Mouse (Mus musculus) MEL (cell line): ENCODE measurements around the gene Kdm5b. TPM values are rescaled to one million over a fixed set of nuclear protein-coding genes. Genes with fewer than 3 reads are reported as not detected.
A peak's percentile ranks its signal among the peaks of the same experiment; 100 is the strongest.

Experiments used
- DNase-seq: peaks from one replicate; pipeline ENCODE4 v3.0.0; 2011; ENCODE audit warnings: low read depth, low spot score
- H3K27ac ChIP-seq: 2 replicates; pipeline ENCODE4 v1.5.1; 2012; ENCODE audit warnings: low read depth, mild to moderate bottlenecking, control low read depth, low read length, moderate library complexity; ENCODE audit not compliant: control insufficient read depth
- H3K27me3 ChIP-seq, 2 experiments: fragments of 150-350 bp in 1 of 2; sonication (generic) in 1 of 2; 2 replicates each; pipeline ENCODE4 v1.6.1; 2012; ENCODE audit warnings: low read length in 2 of 2, mild to moderate bottlenecking in 2 of 2, improper control_type of control experiment in 1 of 2, moderate library complexity in 1 of 2; ENCODE audit not compliant: insufficient read depth in 2 of 2, control insufficient read depth in 1 of 2
- H3K36me3 ChIP-seq, 2 experiments: 2 replicates each; pipeline ENCODE4 v1.6.1; 2012 to 2014; ENCODE audit warnings: low read length in 2 of 2, improper control_type of control experiment in 1 of 2, inconsistent platforms in 1 of 2, mild to moderate bottlenecking in 1 of 2; ENCODE audit not compliant: insufficient read depth in 2 of 2, control insufficient read depth in 1 of 2
- H3K4me1 ChIP-seq, 2 experiments: fragments of 150-350 bp in 1 of 2; sonication (generic) in 1 of 2; 2 replicates each; pipeline ENCODE4 v1.6.1; 2012; ENCODE audit warnings: low read length in 2 of 2, improper control_type of control experiment in 1 of 2, mild to moderate bottlenecking in 1 of 2; ENCODE audit not compliant: insufficient read depth in 2 of 2, control insufficient read depth in 1 of 2
- H3K4me3 ChIP-seq, 2 experiments: fragments of 150-350 bp in 1 of 2; sonication (generic) in 1 of 2; 2 replicates each; pipeline ENCODE4 v1.5.1; 2012; ENCODE audit warnings: low read depth in 2 of 2, low read length in 2 of 2, mild to moderate bottlenecking in 2 of 2, moderate library complexity in 2 of 2, control low read depth in 1 of 2, improper control_type of control experiment in 1 of 2; ENCODE audit not compliant: control insufficient read depth in 1 of 2, insufficient read depth in 1 of 2
- H3K79me2 ChIP-seq: 2 replicates; pipeline ENCODE4 v1.6.1; 2012; ENCODE audit warnings: mild to moderate bottlenecking, low read length, moderate library complexity; ENCODE audit not compliant: control insufficient read depth, poor library complexity, insufficient read depth
- H3K9ac ChIP-seq: 2 replicates; pipeline ENCODE4 v1.6.1; 2012; ENCODE audit warnings: low read depth, mild to moderate bottlenecking, control low read depth, low read length, moderate library complexity; ENCODE audit not compliant: control insufficient read depth, poor library complexity, severe bottlenecking
- H3K9me3 ChIP-seq: fragments of 150-350 bp; sonication (generic); replicated peaks from 2 replicates; pipeline ENCODE4 v1.6.1; 2012; ENCODE audit warnings: mild to moderate bottlenecking, low read length, improper control_type of control experiment, moderate library complexity; ENCODE audit not compliant: insufficient read depth
- BHLHE40 ChIP-seq: IDR thresholded peaks from 2 replicates; pipeline ENCODE4 v1.6.1; 2012; ENCODE audit warnings: low read depth, mild to moderate bottlenecking, inconsistent platforms, low read length, improper control_type of control experiment, borderline replicate concordance
- CHD2 ChIP-seq: IDR thresholded peaks from 2 replicates; pipeline ENCODE4 v1.6.1; 2011; ENCODE audit warnings: low read length, improper control_type of control experiment
- CTCF ChIP-seq, 3 experiments: IDR thresholded peaks in 2 of 3; conservative IDR thresholded peaks in 1 of 3; 2 replicates each; pipeline ENCODE4 v1.5.1; 2011 to 2012; ENCODE audit warnings: low read length in 3 of 3, low read depth in 2 of 3, mild to moderate bottlenecking in 2 of 3, improper control_type of control experiment in 1 of 3, inconsistent platforms in 1 of 3, mixed read lengths in 1 of 3, moderate library complexity in 1 of 3; ENCODE audit not compliant: control insufficient read depth in 1 of 3, insufficient read depth in 1 of 3, poor library complexity in 1 of 3, severe bottlenecking in 1 of 3
- E2F4 ChIP-seq: IDR thresholded peaks from 2 replicates; pipeline ENCODE4 v1.6.1; 2011; ENCODE audit warnings: low read depth, low read length, improper control_type of control experiment, borderline replicate concordance
- ELF1 ChIP-seq: IDR thresholded peaks from 2 replicates; pipeline ENCODE4 v1.6.1; 2014; ENCODE audit warnings: low read depth, mild to moderate bottlenecking, inconsistent platforms, low read length, improper control_type of control experiment, moderate library complexity
- EP300 ChIP-seq, 2 experiments: IDR thresholded peaks; 2 replicates each; pipeline ENCODE4 v1.6.1; 2011; ENCODE audit warnings: improper control_type of control experiment in 2 of 2, low read length in 2 of 2, low read depth in 1 of 2, mild to moderate bottlenecking in 1 of 2
- GABPA ChIP-seq: IDR thresholded peaks from 2 replicates; pipeline ENCODE4 v1.6.1; 2012; ENCODE audit warnings: low read depth, mild to moderate bottlenecking, inconsistent platforms, low read length, improper control_type of control experiment, moderate library complexity
- HCFC1 ChIP-seq: IDR thresholded peaks from 2 replicates; pipeline ENCODE4 v1.6.1; 2012; ENCODE audit warnings: low read depth, mild to moderate bottlenecking, inconsistent platforms, low read length, improper control_type of control experiment, moderate library complexity
- JUND ChIP-seq: IDR thresholded peaks from 2 replicates; pipeline ENCODE4 v1.6.1; 2011; ENCODE audit warnings: low read depth, mild to moderate bottlenecking, improper control_type of control experiment, low read length
- KAT2A ChIP-seq: conservative IDR thresholded peaks from 2 replicates; pipeline ENCODE4 v1.6.1; 2012; ENCODE audit warnings: low read depth, low read length, improper control_type of control experiment, inconsistent platforms
- MAFK ChIP-seq: IDR thresholded peaks from 2 replicates; pipeline ENCODE4 v1.6.1; 2011; ENCODE audit warnings: low read depth, mild to moderate bottlenecking, low read length, improper control_type of control experiment, borderline replicate concordance
- MAX ChIP-seq: IDR thresholded peaks from 2 replicates; pipeline ENCODE4 v1.6.1; 2011; ENCODE audit warnings: low read length, improper control_type of control experiment
- MAZ ChIP-seq: IDR thresholded peaks from 2 replicates; pipeline ENCODE4 v1.6.1; 2012; ENCODE audit warnings: low read depth, mild to moderate bottlenecking, inconsistent platforms, low read length, improper control_type of control experiment
- MEF2A ChIP-seq: IDR thresholded peaks from 2 replicates; pipeline ENCODE4 v1.6.1; 2014; ENCODE audit warnings: low read depth, mild to moderate bottlenecking, inconsistent platforms, low read length, improper control_type of control experiment; ENCODE audit not compliant: poor library complexity, insufficient replicate concordance, severe bottlenecking; ENCODE audit errors: extremely low read depth
- MYB ChIP-seq: IDR thresholded peaks from 2 replicates; pipeline ENCODE4 v1.6.1; 2011; ENCODE audit warnings: mild to moderate bottlenecking, low read depth, low read length, improper control_type of control experiment
- NELFE ChIP-seq: IDR thresholded peaks from 2 replicates; pipeline ENCODE4 v1.6.1; 2011; ENCODE audit warnings: low read depth, low read length, improper control_type of control experiment
- NRF1 ChIP-seq: IDR thresholded peaks from 2 replicates; pipeline ENCODE4 v1.6.1; 2014; ENCODE audit warnings: low read depth, mild to moderate bottlenecking, inconsistent platforms, low read length, improper control_type of control experiment, moderate library complexity; ENCODE audit not compliant: poor library complexity, insufficient read depth, severe bottlenecking
- POLR2A ChIP-seq, 2 experiments: IDR thresholded peaks; 2 replicates each; pipeline ENCODE4 v1.6.1; 2011 to 2012; ENCODE audit warnings: low read length in 2 of 2, mild to moderate bottlenecking in 2 of 2, control low read depth in 1 of 2, improper control_type of control experiment in 1 of 2, low read depth in 1 of 2, moderate library complexity in 1 of 2; ENCODE audit not compliant: control insufficient read depth in 1 of 2, insufficient read depth in 1 of 2, poor library complexity in 1 of 2
- POLR2AphosphoS2 ChIP-seq: IDR thresholded peaks from 2 replicates; pipeline ENCODE4 v1.6.1; 2011; ENCODE audit warnings: low read length, improper control_type of control experiment
- POLR2AphosphoS5 ChIP-seq: IDR thresholded peaks from 2 replicates; pipeline ENCODE4 v1.6.1; 2012; ENCODE audit warnings: low read depth, borderline replicate concordance, mild to moderate bottlenecking, inconsistent platforms, low read length, moderate library complexity, mixed read lengths
- RCOR1 ChIP-seq: IDR thresholded peaks from 2 replicates; pipeline ENCODE4 v1.6.1; 2012; ENCODE audit warnings: low read depth, mild to moderate bottlenecking, inconsistent platforms, low read length, improper control_type of control experiment
- SIN3A ChIP-seq: IDR thresholded peaks from 2 replicates; pipeline ENCODE4 v1.6.1; 2012; ENCODE audit warnings: low read length, improper control_type of control experiment, inconsistent platforms
- TAL1 ChIP-seq: IDR thresholded peaks from 2 replicates; pipeline ENCODE4 v1.6.1; 2012; ENCODE audit warnings: mild to moderate bottlenecking, inconsistent platforms, low read length, moderate library complexity, mixed read lengths
- TBP ChIP-seq: IDR thresholded peaks from 2 replicates; pipeline ENCODE4 v1.8.0; 2011; ENCODE audit warnings: low read depth, low read length, improper control_type of control experiment
- USF1 ChIP-seq: IDR thresholded peaks from 2 replicates; pipeline ENCODE4 v1.6.1; 2014; ENCODE audit warnings: low read depth, mild to moderate bottlenecking, inconsistent platforms, low read length, improper control_type of control experiment, moderate library complexity
- ZMIZ1 ChIP-seq: IDR thresholded peaks from 2 replicates; pipeline ENCODE4 v1.6.1; 2012; ENCODE audit warnings: low read depth, mild to moderate bottlenecking, inconsistent platforms, low read length, improper control_type of control experiment, moderate library complexity
- polyA plus RNA-seq, 2 experiments: library from polyadenylated mRNA; stranded (reverse) in 1 of 2; unstranded in 1 of 2; fragments of >175 nt in 1 of 2; fragments of >200 nt in 1 of 2; gene quantifications; 2 replicates each; pipeline versions ENCODE4 v1.2.1 to v1.2.4; 2012; ENCODE audit warnings: low replicate concordance in 2 of 2, low read depth in 1 of 2; ENCODE audit not compliant: insufficient read length in 2 of 2, insufficient read depth in 1 of 2, missing spikeins in 1 of 2
- total RNA-seq: library from RNA; depleted of rRNA; stranded (reverse); fragments of 300-350 nt; gene quantifications from 2 replicates; pipeline ENCODE4 v1.2.3, GENCODE M21; 2012

Kdm5b gene
- total and polyA plus RNA-seq, 3 experiments: 25.5 to 48.6 (median 31.8) TPM

DNA sequence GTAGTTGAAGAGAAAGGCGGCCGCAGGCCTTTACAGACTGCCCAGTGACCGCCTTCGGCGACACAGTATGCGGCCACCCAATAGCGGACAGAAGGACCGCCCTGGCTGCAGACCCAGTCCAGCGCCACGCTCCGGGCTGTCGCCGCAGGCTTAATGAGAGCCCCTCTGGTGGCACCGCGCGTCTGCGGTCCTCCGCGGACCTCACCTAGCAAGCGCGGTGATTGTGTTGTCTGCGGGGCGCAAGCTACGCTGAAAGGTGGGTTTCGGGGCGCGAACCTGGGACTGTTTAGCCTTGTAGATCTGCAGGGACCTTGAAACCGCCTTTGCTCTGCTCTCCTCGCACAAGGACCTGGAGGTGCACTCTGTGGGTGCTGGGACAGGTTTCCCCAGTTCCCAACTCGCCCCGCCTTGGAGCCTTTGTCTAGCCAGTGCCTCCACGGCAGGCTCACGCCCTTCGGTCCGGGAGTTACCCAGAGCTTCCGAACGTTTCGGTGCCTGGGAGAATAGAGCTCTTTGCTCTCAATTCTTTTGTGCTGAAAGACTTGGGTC, 46.6 kb upstream of the Kdm5b start:
- H3K9ac ChIP-seq: no peak overlapping the region
- H3K4me1 ChIP-seq: peaks cover 2 to 9% of the 10 kb centered on the region in 2 experiments; a peak in 3 of 4 replicates
- no peak overlapping the region for H3K27ac ChIP-seq
- no peaks in the 10 kb centered on the region for H3K27me3 ChIP-seq
- no peak overlapping the region for H3K4me3 ChIP-seq
- H3K36me3 ChIP-seq: peaks cover 0 to 4% of the 10 kb centered on the region in 2 experiments; a peak in 2 of 4 replicates
- H3K9me3 ChIP-seq: no peaks in the 10 kb centered on the region
- no peaks in the 10 kb centered on the region for H3K79me2 ChIP-seq
- no peak for DNase-seq
- TF ChIP-seq POLR2AphosphoS2 (no peak), MEF2A (no peak), POLR2A (IDR thresholded peaks at IDR 0.05; ENCODE audit: control insufficient read depth in 1 of 2, insufficient read depth in 1 of 2, low read depth in 1 of 2, low read length in 2 of 2, poor library complexity in 1 of 2) (no peak), ELF1 (no peak), TAL1 (no peak), EP300 (IDR thresholded peaks at IDR 0.05; ENCODE audit: low read depth in 1 of 2, low read length in 2 of 2) (no peak), JUND (no peak), HCFC1 (no peak), CHD2 (no peak), POLR2AphosphoS5 (no peak), KAT2A (no peak), NRF1 (no peak), MAZ (no peak), MYB (no peak), NELFE (no peak), BHLHE40 (no peak)

DNA sequence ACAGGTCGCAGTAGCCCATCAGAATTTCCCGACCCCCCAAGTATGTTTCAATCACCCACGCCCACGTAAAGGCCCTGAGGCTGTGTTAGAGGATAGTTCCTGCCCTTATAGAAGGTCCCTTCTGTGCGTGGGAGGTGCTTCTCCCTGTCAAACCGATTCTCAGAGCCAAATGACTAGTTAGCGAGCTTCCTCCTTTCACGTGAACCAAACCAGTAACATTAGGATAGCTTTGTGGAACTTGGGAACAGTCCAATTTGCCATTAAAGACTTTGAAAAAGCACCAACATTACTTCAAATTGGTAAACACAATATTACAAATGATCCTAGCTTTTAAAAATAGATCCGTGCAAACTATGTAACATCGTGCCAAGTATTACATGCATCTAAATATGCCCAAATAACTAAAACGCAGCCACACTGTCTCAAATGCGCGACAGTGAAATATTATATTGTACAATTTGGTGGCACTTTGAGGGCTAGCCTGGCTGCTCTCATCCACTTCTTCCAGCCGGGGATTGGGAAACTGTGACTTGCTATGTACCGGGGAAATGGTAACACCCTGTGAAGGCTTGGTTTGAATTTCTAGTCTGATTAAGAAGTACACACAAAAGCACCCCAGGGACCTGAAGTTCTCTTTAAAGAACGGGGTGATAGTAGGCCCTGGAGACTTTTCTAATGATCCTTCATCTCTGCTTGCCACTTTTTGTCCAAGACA, 45.9 kb upstream of the Kdm5b start:
- no peak overlapping the region for H3K9ac ChIP-seq

More for the DNA sequence above, 45.9 kb upstream of the Kdm5b start:
- Histone ChIP-seq H3K27me3 (no peaks in the 10 kb centered on the region), H3K4me3 (no peak overlapping the region), H3K9me3 (no peaks in the 10 kb centered on the region), H3K27ac (no peak overlapping the region), H3K4me1 (peaks cover 3 to 12% of the 10 kb centered on the region in 2 experiments; a peak in 3 of 4 replicates), H3K79me2 (no peaks in the 10 kb centered on the region), H3K36me3 (peaks cover 0 to 7% of the 10 kb centered on the region in 2 experiments; a peak in 2 of 4 replicates)
- TF ChIP-seq POLR2A (IDR thresholded peaks at IDR 0.05; ENCODE audit: control insufficient read depth in 1 of 2, insufficient read depth in 1 of 2, low read depth in 1 of 2, low read length in 2 of 2, poor library complexity in 1 of 2) (no peak), ZMIZ1 (no peak), GABPA (no peak), SIN3A (no peak), TBP (no peak), E2F4 (no peak), MAX (no peak), MAFK (no peak), CTCF (IDR thresholded peaks at IDR 0.05 in 2 of 3, conservative IDR thresholded peaks at IDR 0.05 in 1 of 3; ENCODE audit: control insufficient read depth in 1 of 3, insufficient read depth in 1 of 3, low read depth in 2 of 3, low read length in 3 of 3, poor library complexity in 1 of 3, severe bottlenecking in 1 of 3) (no peak), POLR2AphosphoS2 (no peak), USF1 (no peak), RCOR1 (no peak), JUND (no peak)
- peak; percentile 46 for DNase-seq
